ENCODE assay signal across 26 mouse cellular contexts in the genomic region with DNA sequence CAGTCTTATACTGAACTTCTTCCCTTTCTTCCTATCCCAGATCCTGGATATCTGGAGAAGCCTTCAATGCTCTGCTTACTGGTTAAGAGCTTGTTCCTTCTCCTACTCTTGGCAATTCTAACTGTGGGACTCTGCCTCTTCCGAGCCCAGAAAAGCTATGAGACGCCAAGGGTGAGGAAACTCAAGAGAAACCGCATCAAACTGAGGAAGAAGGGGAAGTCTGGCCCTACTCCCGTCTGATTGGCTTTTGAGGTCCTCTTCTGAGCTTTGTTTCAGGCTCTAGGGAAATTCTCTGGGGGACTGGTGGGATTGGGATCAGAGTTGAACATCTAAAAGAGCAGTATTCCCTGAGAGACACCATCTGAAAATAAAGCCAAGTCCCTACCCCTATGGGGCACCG. TPM values are rescaled to one million over a fixed set of nuclear protein-coding genes. Genes with fewer than 3 reads are reported as not detected.
A peak's percentile ranks its signal among the peaks of the same experiment; 100 is the strongest.
DNase-seq lines count a peak whose midpoint lies in the region; ATAC-seq and TF ChIP-seq lines count a peak whose summit lies in the region.
"Had no signal": no experiment of that assay in that cellular context is flagged by ENCODE, and none has a peak within 500 bp of the region (broad histone marks: within the 10 kb centered on the region; RNA-seq: fewer than 3 reads in every experiment).

No protein-coding gene starts in this region.

- no peak overlapping the region for H3K27ac ChIP-seq in heart, embryonic 10.5 days
- H3K27ac ChIP-seq in macrophage: peak overlapping the region; percentile 17; the same call in 1 of the 2 replicates
- no peak overlapping the region for H3K27ac ChIP-seq in liver, postnatal 0 days (ENCODE audit: low read depth)
- no peak overlapping the region for H3K27ac ChIP-seq in midbrain, embryonic 10.5 days (replicated peaks)
- H3K27ac ChIP-seq: embryonic facial prominence, embryonic 13.5 days; embryonic facial prominence, embryonic 15.5 days; forebrain, embryonic 10.5 days; forebrain, embryonic 12.5 days; forebrain, embryonic 15.5 days had no signal

- 74% methylated on average over 5 of the region's 5 CpGs for WGBS in heart, embryonic 10.5 days
- WGBS in macrophage (ENCODE audit: missing documents): 6% methylated on average over 5 of the region's 5 CpGs
- 34% methylated on average over 5 of the region's 5 CpGs for WGBS in liver, postnatal 0 days (ENCODE audit: insufficient replicate concordance)
- WGBS in midbrain, embryonic 10.5 days: 89% methylated on average over 5 of the region's 5 CpGs

- no peak for TF ChIP-seq EP300 in liver, postnatal 0 days (IDR thresholded peaks at IDR 0.05; ENCODE audit: low read depth)

- peak; percentile 61 for DNase-seq in heart, embryonic 10.5 days (ENCODE audit: low spot score)
- DNase-seq in heart, postnatal 14 days: no peak
- no peak for DNase-seq in liver, postnatal 0 days
- no peak for DNase-seq in midbrain, embryonic 10.5 days (ENCODE audit: low spot score)
- DNase-seq: adrenal gland, adult 2 months; adrenal gland, postnatal 10 days; adrenal gland, postnatal 25 days; cerebellum, adult 11-12 months; cerebellum, adult 2 months; cerebellum, adult 9-10 months; cerebellum, postnatal 10 days; cerebellum, postnatal 25 days; embryo, embryonic 11 days; forebrain, postnatal 0 days had no signal

- no peaks in the 10 kb centered on the region for H3K9me3 ChIP-seq in heart, embryonic 10.5 days
- no peaks in the 10 kb centered on the region for H3K9me3 ChIP-seq in liver, postnatal 0 days (ENCODE audit: low read length)
- no peaks in the 10 kb centered on the region for H3K9me3 ChIP-seq in midbrain, embryonic 10.5 days (replicated peaks)
- H3K9me3 ChIP-seq: embryonic facial prominence, embryonic 13.5 days; embryonic facial prominence, embryonic 15.5 days; forebrain, embryonic 10.5 days; forebrain, embryonic 12.5 days; forebrain, embryonic 15.5 days had no signal

- H3K9ac ChIP-seq in liver, postnatal 0 days (replicated peaks): no peak overlapping the region
- H3K9ac ChIP-seq: embryonic facial prominence, embryonic 13.5 days; embryonic facial prominence, embryonic 15.5 days; forebrain, embryonic 12.5 days; forebrain, embryonic 15.5 days; forebrain, postnatal 0 days had no signal

- H3K4me2 ChIP-seq in liver, postnatal 0 days (ENCODE audit: low read depth, low read length): no peak overlapping the region
- H3K4me2 ChIP-seq: embryonic facial prominence, embryonic 13.5 days; embryonic facial prominence, embryonic 15.5 days; forebrain, embryonic 12.5 days; forebrain, embryonic 15.5 days had no signal

- peaks cover 13% of the 10 kb centered on the region; the same call in 1 of the 2 replicates for H3K27me3 ChIP-seq in heart, embryonic 10.5 days (ENCODE audit: insufficient read depth, poor library complexity, severe bottlenecking)
- no peaks in the 10 kb centered on the region for H3K27me3 ChIP-seq in liver, postnatal 0 days (ENCODE audit: insufficient read depth, low read length)
- peaks cover 23% of the 10 kb centered on the region for H3K27me3 ChIP-seq in midbrain, embryonic 10.5 days (ENCODE audit: low read depth, poor library complexity, severe bottlenecking)
- H3K27me3 ChIP-seq: embryonic facial prominence, embryonic 13.5 days; embryonic facial prominence, embryonic 15.5 days; forebrain, embryonic 15.5 days had no signal

- H3K36me3 ChIP-seq in heart, embryonic 10.5 days: no peaks in the 10 kb centered on the region
- no peaks in the 10 kb centered on the region for H3K36me3 ChIP-seq in macrophage (ENCODE audit: inconsistent target)
- H3K36me3 ChIP-seq in liver, postnatal 0 days (replicated peaks; ENCODE audit: insufficient read depth, low read length): no peaks in the 10 kb centered on the region
- no peaks in the 10 kb centered on the region for H3K36me3 ChIP-seq in midbrain, embryonic 10.5 days
- H3K36me3 ChIP-seq: embryonic facial prominence, embryonic 13.5 days; embryonic facial prominence, embryonic 15.5 days; forebrain, embryonic 10.5 days; forebrain, embryonic 12.5 days; forebrain, embryonic 15.5 days had no signal

- no peak overlapping the region for H3K4me3 ChIP-seq in heart, embryonic 10.5 days
- H3K4me3 ChIP-seq in macrophage (ENCODE audit: inconsistent target): no peak overlapping the region
- H3K4me3 ChIP-seq in liver, postnatal 0 days (ENCODE audit: low read depth, low read length): no peak overlapping the region
- no peak overlapping the region for H3K4me3 ChIP-seq in midbrain, embryonic 10.5 days
- H3K4me3 ChIP-seq: embryonic facial prominence, embryonic 13.5 days; embryonic facial prominence, embryonic 15.5 days; erythroblast, embryonic 14.5 days; forebrain, embryonic 10.5 days; forebrain, embryonic 12.5 days; forebrain, embryonic 15.5 days had no signal

- H3K4me1 ChIP-seq in heart, embryonic 10.5 days: peaks cover 18% of the 10 kb centered on the region
- peaks cover 29% of the 10 kb centered on the region for H3K4me1 ChIP-seq in liver, postnatal 0 days (ENCODE audit: insufficient read depth)
- peaks cover 16% of the 10 kb centered on the region for H3K4me1 ChIP-seq in midbrain, embryonic 10.5 days

- H3K79me2 ChIP-seq in macrophage (ENCODE audit: inconsistent target): peaks cover 15% of the 10 kb centered on the region; the same call in 1 of the 2 replicates

- peak; percentile 33 for ATAC-seq in granulocyte monocyte progenitor cell, adult 5-6 weeks (replicated peaks; ENCODE audit: poor library complexity, severe bottlenecking)
- ATAC-seq in megakaryocyte progenitor cell, adult 5-6 weeks (replicated peaks; ENCODE audit: poor library complexity): peak; percentile 49
- no peak for ATAC-seq in cerebellum, adult (ENCODE audit: insufficient number of reproducible peaks, low FRiP score, low TSS enrichment)
- no peak for ATAC-seq in liver, postnatal 0 days
- ATAC-seq: forebrain, embryonic 15.5 days; forebrain, postnatal 0 days had no signal

- no peak for TF ChIP-seq CTCF in liver, postnatal 0 days (IDR thresholded peaks at IDR 0.05; ENCODE audit: low read depth)

- intact Hi-C loops in heart, postnatal 14 days (cut with DNase I): no loop called here

RNA-seq across cellular contexts. Expression of a gene that starts 2.9 kb away (rescaled TPM):
- polyA plus RNA-seq in heart, embryonic 10.5 days (2016; fragmentation: Nextera tagmentation; extraction: Ambion mirVana): 0.92 and 1.1 TPM in 2 replicates
- 1 to 10 TPM in 1 of 2 experiments, under 1 TPM in 1; 0.98 to 1.1 TPM for total RNA-seq in heart, postnatal 14 days (2021)
- not detected in 2 replicates for total RNA-seq in granulocyte monocyte progenitor cell, adult 5-6 weeks (2014; fragmentation: Nextera tagmentation)
- total RNA-seq in granulocyte monocyte progenitor cell, adult 5-6 weeks (2017): 0.26 TPM in 1 of 2 replicates, not detected in the other
- 10 to 100 TPM in 13 of 26 experiments, 1 to 10 TPM in 9, under 1 TPM in 3, not detected in 1; 0.66 to 36.6 (median 11.8) TPM for total RNA-seq in macrophage (2018; cell fraction: chromatin; rRNA removed)
- 100 to 1,000 TPM in 12 of 26 experiments, 10 to 100 TPM in 2, 1 to 10 TPM in 12; 5.5 to 152 (median 54.7) TPM for total RNA-seq in macrophage (2018; cell fraction: cytosol; rRNA removed)
- 100 to 1,000 TPM in 5 of 26 experiments, 10 to 100 TPM in 10, 1 to 10 TPM in 11; 2.9 to 213 (median 40.5) TPM for total RNA-seq in macrophage (2018; cell fraction: nucleus; rRNA removed)
- 8.4 to 43.7 TPM (median 12.1 TPM) in 3 replicates for polyA plus RNA-seq in macrophage (2018)
- total RNA-seq in megakaryocyte progenitor cell, adult 5-6 weeks (2015): 0.35 and 0.49 TPM in 2 replicates
- 0.41 and 0.62 TPM in 2 replicates for total RNA-seq in megakaryocyte progenitor cell, adult 5-6 weeks (2017)
- 1.1 and 1.5 TPM in 2 replicates for polyA plus RNA-seq in liver, postnatal 0 days (2015; fragmentation: Nextera tagmentation; extraction: Ambion mirVana)
- polyA plus RNA-seq in midbrain, embryonic 10.5 days (2016; fragmentation: Nextera tagmentation; extraction: Ambion mirVana): 0.09 and 0.16 TPM in 2 replicates
- total RNA-seq: MEL had no signal
- polyA plus RNA-seq: embryonic facial prominence, embryonic 13.5 days; erythroblast, embryonic 14.5 days; forebrain, embryonic 10.5 days; forebrain, embryonic 12.5 days; forebrain, embryonic 15.5 days had no signal

RNA-seq across cellular contexts. Expression of a gene that starts 3.6 kb away (rescaled TPM):
- polyA plus RNA-seq in heart, embryonic 10.5 days (2016; fragmentation: Nextera tagmentation; extraction: Ambion mirVana): 13.7 and 37.5 TPM in 2 replicates
- under 1 TPM; 0.49 to 0.76 TPM for total RNA-seq in heart, postnatal 14 days (2021)
- total RNA-seq in granulocyte monocyte progenitor cell, adult 5-6 weeks (2014; fragmentation: Nextera tagmentation): not detected in 2 replicates
- total RNA-seq in granulocyte monocyte progenitor cell, adult 5-6 weeks (2017): not detected in 2 replicates
- total RNA-seq in macrophage (2018; cell fraction: chromatin; rRNA removed): 10 to 100 TPM in 14 of 26 experiments, 1 to 10 TPM in 12; 3.3 to 66.1 (median 16.9) TPM
- 1 to 10 TPM in 15 of 26 experiments, under 1 TPM in 11; 0.43 to 3.6 (median 1.3) TPM for total RNA-seq in macrophage (2018; cell fraction: cytosol; rRNA removed)
- total RNA-seq in macrophage (2018; cell fraction: nucleus; rRNA removed): 10 to 100 TPM in 15 of 26 experiments, 1 to 10 TPM in 11; 3.2 to 47.9 (median 14.3) TPM
- 0.24 to 1.5 TPM (median 0.64 TPM) in 3 replicates for polyA plus RNA-seq in macrophage (2018)
- total RNA-seq in megakaryocyte progenitor cell, adult 5-6 weeks (2015): 0.10 TPM in 1 of 2 replicates, not detected in the other
- total RNA-seq in megakaryocyte progenitor cell, adult 5-6 weeks (2017): 0.30 TPM in 1 of 2 replicates, not detected in the other
- 0.32 and 0.73 TPM in 2 replicates for polyA plus RNA-seq in liver, postnatal 0 days (2015; fragmentation: Nextera tagmentation; extraction: Ambion mirVana)
- polyA plus RNA-seq in midbrain, embryonic 10.5 days (2016; fragmentation: Nextera tagmentation; extraction: Ambion mirVana): 76.2 and 95.8 TPM in 2 replicates
- polyA plus RNA-seq: erythroblast, embryonic 14.5 days had no signal

RNA-seq across cellular contexts. Expression of a gene that starts 21.8 kb away (rescaled TPM):
- polyA plus RNA-seq in heart, embryonic 10.5 days (2016; fragmentation: Nextera tagmentation; extraction: Ambion mirVana): 276 and 315 TPM in 2 replicates
- 100 to 1,000 TPM; 110 to 117 TPM for total RNA-seq in heart, postnatal 14 days (2021)
- 629 and 731 TPM in 2 replicates for total RNA-seq in granulocyte monocyte progenitor cell, adult 5-6 weeks (2014; fragmentation: Nextera tagmentation)
- 281 and 350 TPM in 2 replicates for total RNA-seq in granulocyte monocyte progenitor cell, adult 5-6 weeks (2017)
- total RNA-seq in macrophage (2018; cell fraction: chromatin; rRNA removed): 100 to 1,000 TPM in 13 of 26 experiments, 10 to 100 TPM in 13; 30.9 to 294 (median 104) TPM
- total RNA-seq in macrophage (2018; cell fraction: cytosol; rRNA removed): 100 to 1,000 TPM; 222 to 636 (median 285) TPM
- total RNA-seq in macrophage (2018; cell fraction: nucleus; rRNA removed): 100 to 1,000 TPM in 23 of 26 experiments, 10 to 100 TPM in 3; 72.7 to 364 (median 181) TPM
- 178 to 475 TPM (median 441 TPM) in 3 replicates for polyA plus RNA-seq in macrophage (2018)
- total RNA-seq in megakaryocyte progenitor cell, adult 5-6 weeks (2015): 621 and 639 TPM in 2 replicates
- 290 and 305 TPM in 2 replicates for total RNA-seq in megakaryocyte progenitor cell, adult 5-6 weeks (2017)
- 104 and 105 TPM in 2 replicates for polyA plus RNA-seq in liver, postnatal 0 days (2015; fragmentation: Nextera tagmentation; extraction: Ambion mirVana)
- 70.8 and 79.2 TPM in 2 replicates for polyA plus RNA-seq in midbrain, embryonic 10.5 days (2016; fragmentation: Nextera tagmentation; extraction: Ambion mirVana)

RNA-seq across cellular contexts. Expression of a gene that starts 42.6 kb away (rescaled TPM):
- 1.7 and 2.4 TPM in 2 replicates for polyA plus RNA-seq in heart, embryonic 10.5 days (2016; fragmentation: Nextera tagmentation; extraction: Ambion mirVana)
- total RNA-seq in heart, postnatal 14 days (2021): 1 to 10 TPM in 1 of 2 experiments, under 1 TPM in 1; 0.63 to 2.0 TPM
- total RNA-seq in granulocyte monocyte progenitor cell, adult 5-6 weeks (2014; fragmentation: Nextera tagmentation): not detected in 2 replicates
- total RNA-seq in granulocyte monocyte progenitor cell, adult 5-6 weeks (2017): 0.46 TPM in 1 of 2 replicates, not detected in the other
- 1 to 10 TPM in 24 of 26 experiments, under 1 TPM in 2; 0.40 to 9.7 (median 4.8) TPM for total RNA-seq in macrophage (2018; cell fraction: chromatin; rRNA removed)
- total RNA-seq in macrophage (2018; cell fraction: cytosol; rRNA removed): 1 to 10 TPM in 16 of 26 experiments, under 1 TPM in 10; 0.62 to 1.8 (median 1.1) TPM
- total RNA-seq in macrophage (2018; cell fraction: nucleus; rRNA removed): 1 to 10 TPM in 22 of 26 experiments, under 1 TPM in 4; 0.59 to 5.6 (median 2.6) TPM
- 1.6 to 2.7 TPM (median 1.7 TPM) in 3 replicates for polyA plus RNA-seq in macrophage (2018)
- 0.12 TPM in 1 of 2 replicates, not detected in the other for total RNA-seq in megakaryocyte progenitor cell, adult 5-6 weeks (2015)
- total RNA-seq in megakaryocyte progenitor cell, adult 5-6 weeks (2017): not detected in 2 replicates
- polyA plus RNA-seq in liver, postnatal 0 days (2015; fragmentation: Nextera tagmentation; extraction: Ambion mirVana): 0.32 and 0.37 TPM in 2 replicates
- 1.0 and 1.7 TPM in 2 replicates for polyA plus RNA-seq in midbrain, embryonic 10.5 days (2016; fragmentation: Nextera tagmentation; extraction: Ambion mirVana)
- total RNA-seq: MEL had no signal
- polyA plus RNA-seq: C2C12 had no signal

Comparison
In these comparisons a context has a peak if more than half of its experiments do, and no peak if none do; other contexts are left out.
1. ATAC-seq: peak in granulocyte monocyte progenitor cell, adult 5-6 weeks (single experiment) and megakaryocyte progenitor cell, adult 5-6 weeks (single experiment); none in cerebellum, adult (single experiment) and liver, postnatal 0 days (single experiment).